Mouse (Mus musculus) brain, embryonic 18.5 days (tissue): ENCODE measurements around the gene Katna1.

Experiments used
- DNase-seq: peaks from one replicate; pipeline ENCODE4 v3.0.0-alpha.2; 2012; ENCODE audit warnings: low read depth, low spot score

Gene Katna1

GRCm38 (mm10) chr10:7779751-7780237 is 54.0 kb downstream of the Katna1 start:
- DNase-seq, result no peak

GRCm38 (mm10) chr10:7780238-7781176 is 54.7 kb downstream of the Katna1 start:
- peak; percentile 64 for DNase-seq

GRCm38 (mm10) chr10:7781214-7781613 is 55.4 kb downstream of the Katna1 start:
- no peak for DNase-seq

- DNase-seq, result no peak
Observed at GRCm38 (mm10) chr10:7787319-7787718, 61.5 kb downstream of the Katna1 start.

GRCm38 (mm10) chr10:7792254-7792750 is 66.5 kb downstream of the Katna1 start:
- DNase-seq, result peak; percentile 10

- DNase-seq, result peak; percentile 83
Observed at GRCm38 (mm10) chr10:7792751-7793385, 67.1 kb downstream of the Katna1 start, which contains the start of the genes Ginm1 and Ppil4. Gene Ginm1, minus strand, starts transcription at chr10:7792824. Gene Ppil4, plus strand, starts transcription at chr10:7792891.

GRCm38 (mm10) chr10:7801258-7801657 is 75.5 kb downstream of the Katna1 start:
- no peak for DNase-seq

- DNase-seq, result no peak
Observed at GRCm38 (mm10) chr10:7802519-7803140, 76.8 kb downstream of the Katna1 start.

- DNase-seq, result peak; percentile 16
Observed at GRCm38 (mm10) chr10:7809937-7810336, 84.1 kb downstream of the Katna1 start.
